Mouse (Mus musculus) kidney, adult 2 months (tissue): ENCODE data around the gene Metrn.

ENCODE experiments used
- CTCF ChIP-seq: fragments of 200-500 bp; conservative IDR thresholded peaks from 2 replicates; pipeline ENCODE4 v1.5.1; 2011; ENCODE audit warnings: low read depth, mild to moderate bottlenecking, control low read depth, low read length, moderate library complexity, mixed read lengths; ENCODE audit not compliant: insufficient read depth, insufficient read length
- POLR2A ChIP-seq: fragments of 200-500 bp; IDR thresholded peaks from one replicate; pipeline ENCODE4 v1.6.1; 2011; ENCODE audit warnings: low read depth, low read length, control low read depth

GRCm38 (mm10) chr17:25796211-25796771 is 645 bp downstream of the Metrn start:
- no peak for TF ChIP-seq CTCF
- TF ChIP-seq POLR2A: no peak
